Mouse (Mus musculus) midbrain, postnatal 0 days (tissue): ENCODE data around the gene Eif2s3x. TPM values are rescaled to one million over a fixed set of nuclear protein-coding genes. Genes with fewer than 3 reads are reported as not detected.
"Not testable (repeated sequence)": the region's sequence is repeated elsewhere in the genome, so short reads cannot be mapped to it uniquely, and the experiment has no call there.

Source experiments
- ATAC-seq: fragments of 200-750 bp; cut with Nextera tagmentation; 2 replicates; pipeline ENCODE4 v1.8.0; 2017; ENCODE audit warnings: moderate number of reproducible peaks, mild to moderate bottlenecking, moderate TSS enrichment, moderate library complexity; ENCODE audit not compliant: low FRiP score
- DNase-seq: peaks from one replicate; pipeline ENCODE4 v3.0.0-alpha.2; 2015; ENCODE audit warnings: low spot score
- H3K27ac ChIP-seq: fragments of 300-500 bp; sonication (generic); 2 replicates; pipeline ENCODE4 v1.5.1; 2014; ENCODE audit warnings: low read depth, mild to moderate bottlenecking, low read length, mixed read lengths
- H3K27me3 ChIP-seq: fragments of 300-500 bp; sonication (generic); 2 replicates; pipeline ENCODE4 v1.6.1; 2014; ENCODE audit warnings: low read length, control low read depth, mixed read lengths; ENCODE audit not compliant: insufficient read depth
- H3K36me3 ChIP-seq: fragments of 300-500 bp; sonication (generic); 2 replicates; pipeline ENCODE4 v1.6.1; 2014; ENCODE audit warnings: low read length, control low read depth, mixed read lengths; ENCODE audit not compliant: insufficient read depth
- H3K4me1 ChIP-seq: fragments of 300-500 bp; sonication (generic); 2 replicates; pipeline ENCODE4 v1.6.1; 2014; ENCODE audit warnings: mild to moderate bottlenecking, control low read depth, antibody characterized with exemption, low read length, mixed read lengths; ENCODE audit not compliant: insufficient read depth
- H3K4me2 ChIP-seq: fragments of 300-500 bp; sonication (generic); 2 replicates; pipeline ENCODE4 v1.6.1; 2014; ENCODE audit warnings: low read depth, mild to moderate bottlenecking, low read length, mixed read lengths; ENCODE audit not compliant: poor library complexity, severe bottlenecking
- H3K4me3 ChIP-seq: fragments of 300-500 bp; sonication (generic); 2 replicates; pipeline ENCODE4 v1.5.1; 2014; ENCODE audit warnings: low read depth, mild to moderate bottlenecking, low read length, moderate library complexity
- H3K9ac ChIP-seq: fragments of 300-500 bp; sonication (generic); replicated peaks from 2 replicates; pipeline ENCODE4 v1.6.1; 2014; ENCODE audit warnings: mild to moderate bottlenecking, low read length, moderate library complexity, mixed read lengths; ENCODE audit not compliant: poor library complexity, severe bottlenecking
- H3K9me3 ChIP-seq: fragments of 300-500 bp; sonication (generic); 2 replicates; pipeline ENCODE4 v1.6.1; 2016; ENCODE audit warnings: low read length, control low read depth
- CTCF ChIP-seq: IDR thresholded peaks from 2 replicates; pipeline ENCODE4 v1.5.1; 2016; ENCODE audit warnings: antibody characterized with exemption, mild to moderate bottlenecking
- WGBS: fragments of 180-500 bp; shearing (Covaris S2); extraction: QIAGEN DNeasy Blood & Tissue Kit; methylation state at CpG from one replicate; pipeline ENCODE4 v1.1.7; 2014; 5-methylcytosine and 5-hydroxymethylcytosine counted together
- polyA plus RNA-seq: library from polyadenylated mRNA; unstranded; fragments of >200 nt; fragmentation: Nextera tagmentation; extraction: Ambion mirVana; gene quantifications from 2 replicates; pipeline ENCODE4 v1.2.1, GENCODE M21; 2015
- total RNA-seq: library from RNA; depleted of rRNA; stranded (reverse); fragments of >200 nt; gene quantifications from 2 replicates; pipeline ENCODE4 v1.2.3, GENCODE M21; 2014

Eif2s3x gene
- total and polyA plus RNA-seq, 2 experiments from 2014 or later, result 92.5 to 182 TPM

DNA sequence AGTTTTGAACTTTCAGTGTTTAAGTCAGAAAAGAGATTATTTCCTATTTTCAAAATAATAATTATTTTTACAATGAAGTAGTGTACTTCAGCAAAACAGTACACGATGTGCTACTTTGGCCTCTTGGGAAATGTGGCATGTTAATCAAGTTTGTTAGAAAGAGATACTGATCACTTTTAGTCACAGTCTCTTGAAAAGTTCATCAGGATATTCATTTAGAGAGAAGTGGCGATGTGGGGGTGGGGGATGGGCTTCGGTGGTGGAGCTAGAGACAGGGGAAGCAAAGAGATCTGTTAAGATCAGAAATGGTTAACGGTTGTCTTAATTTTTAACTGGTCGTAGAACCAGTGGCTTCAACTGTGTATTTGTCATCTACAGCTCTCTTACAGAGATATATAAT, 20.8 kb upstream of the Eif2s3x start:
- ATAC-seq (no peak), DNase-seq (no peak)
- Histone ChIP-seq H3K27ac (no peak overlapping the region), H3K36me3 (no peaks in the 10 kb centered on the region), H3K9ac (no peak overlapping the region), H3K4me3 (peak overlapping the region; percentile 57; the same call in 1 of the 2 replicates), H3K4me2 (no peak overlapping the region; the same call in 1 of the 2 replicates), H3K27me3 (peaks cover 17% of the 10 kb centered on the region; the same call in 1 of the 2 replicates), H3K4me1 (no peaks in the 10 kb centered on the region), H3K9me3 (no peaks in the 10 kb centered on the region)
- TF ChIP-seq CTCF, result no peak
- WGBS, result 40% methylated on average over 5 of the region's 5 CpGs

- ATAC-seq, result peak; percentile 8
- Histone ChIP-seq H3K4me2 (peak overlapping the region; percentile 43), H3K36me3 (peaks cover 3% of the 10 kb centered on the region; the same call in 1 of the 2 replicates), H3K27ac (peak overlapping the region; percentile 82; the same call in 1 of the 2 replicates), H3K4me3 (peak overlapping the region; percentile 63), H3K27me3 (no peaks in the 10 kb centered on the region), H3K9me3 (no peaks in the 10 kb centered on the region), H3K4me1 (no peaks in the 10 kb centered on the region), H3K9ac (0 out of 2 replicates have a peak overlapping the region, but pooled peaks have one; percentile 79)
- no peak for DNase-seq
- TF ChIP-seq CTCF, result peak; percentile 45
- 13% methylated on average over 7 of the region's 7 CpGs for WGBS
Observed at GRCm38 (mm10) chrX:94213384-94213783, 722 bp upstream of the Eif2s3x start.

- Histone ChIP-seq H3K36me3 (peaks cover 10% of the 10 kb centered on the region; the same call in 1 of the 2 replicates), H3K27ac (peak overlapping the region; percentile 82), H3K27me3 (no peaks in the 10 kb centered on the region), H3K4me1 (no peaks in the 10 kb centered on the region), H3K9ac (peak overlapping the region; percentile 79), H3K4me2 (peak overlapping the region; percentile 60), H3K9me3 (no peaks in the 10 kb centered on the region), H3K4me3 (peak overlapping the region; percentile 63)
- under 1% methylated on average over 12 of the region's 12 CpGs for WGBS
- peak; percentile 66 for ATAC-seq
- TF ChIP-seq CTCF, result no peak
- DNase-seq, result no peak
Observed at GRCm38 (mm10) chrX:94212264-94212596, 432 bp downstream of the Eif2s3x start.

- Histone ChIP-seq H3K4me3 (no peak overlapping the region), H3K9me3 (no peaks in the 10 kb centered on the region), H3K27me3 (no peaks in the 10 kb centered on the region), H3K9ac (no peak overlapping the region), H3K27ac (no peak overlapping the region), H3K36me3 (peaks cover 30% of the 10 kb centered on the region; the same call in 1 of the 2 replicates), H3K4me1 (no peaks in the 10 kb centered on the region), H3K4me2 (no peak overlapping the region)
- ATAC-seq (no peak), DNase-seq (no peak)
- 79% methylated on average over 5 of the region's 5 CpGs for WGBS
- peak; percentile 47 for TF ChIP-seq CTCF
Observed at GRCm38 (mm10) chrX:94197789-94198188, 14.9 kb downstream of the Eif2s3x start.

GRCm38 (mm10) chrX:94193901-94194300, 18.8 kb downstream of the Eif2s3x start:
- H3K36me3 ChIP-seq, result peaks cover 24% of the 10 kb centered on the region; the same call in 1 of the 2 replicates
- H3K9me3 ChIP-seq, H3K27ac ChIP-seq, ATAC-seq, H3K4me1 ChIP-seq, H3K4me2 ChIP-seq, H3K4me3 ChIP-seq, H3K9ac ChIP-seq, H3K27me3 ChIP-seq: not testable (repeated sequence)
- WGBS, result 70% methylated on average over 4 of the region's 4 CpGs
- peak; percentile 56 for TF ChIP-seq CTCF
- peak; percentile 14 for DNase-seq

DNA sequence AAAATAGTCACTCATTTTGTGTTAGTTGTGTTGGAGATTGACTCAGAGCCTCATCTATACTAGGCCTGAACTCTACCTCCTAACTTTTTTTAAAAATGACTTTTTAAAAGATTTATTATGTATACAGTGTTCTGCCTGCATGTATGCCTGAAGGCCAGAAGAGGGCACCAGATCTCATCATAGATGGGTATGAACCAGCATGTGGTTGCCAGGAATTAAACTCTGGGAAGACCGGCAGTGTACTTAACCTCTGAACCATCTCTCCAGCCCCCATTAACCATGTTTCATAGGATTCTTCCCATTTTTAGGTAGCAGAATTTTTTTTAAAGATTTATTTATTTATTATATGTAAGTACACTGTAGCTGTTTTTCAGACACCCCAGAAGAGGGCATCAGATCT, 27.5 kb downstream of the Eif2s3x start:
- H3K36me3 ChIP-seq, result no peaks in the 10 kb centered on the region
- H3K9me3 ChIP-seq, result no peaks in the 10 kb centered on the region
- H3K4me3 ChIP-seq, result no peak overlapping the region
- no peak overlapping the region for H3K4me2 ChIP-seq
- 59% methylated on average over 1 of the region's 1 CpGs for WGBS
- H3K27ac ChIP-seq, result no peak overlapping the region
- no peaks in the 10 kb centered on the region for H3K4me1 ChIP-seq
- no peak overlapping the region for H3K9ac ChIP-seq
- ATAC-seq, result no peak
- DNase-seq, result peak; percentile 22
- TF ChIP-seq CTCF, result peak; percentile 60
- peaks cover 3% of the 10 kb centered on the region; the same call in 1 of the 2 replicates for H3K27me3 ChIP-seq
